Mouse (Mus musculus) ovary, postnatal 10 days (tissue): ENCODE measurements around the gene Tekt4.

Experiments
- DNase-seq: peaks from one replicate; pipeline ENCODE4 v3.0.0; 2022; ENCODE audit warnings: low spot score

Gene Tekt4

DNA sequence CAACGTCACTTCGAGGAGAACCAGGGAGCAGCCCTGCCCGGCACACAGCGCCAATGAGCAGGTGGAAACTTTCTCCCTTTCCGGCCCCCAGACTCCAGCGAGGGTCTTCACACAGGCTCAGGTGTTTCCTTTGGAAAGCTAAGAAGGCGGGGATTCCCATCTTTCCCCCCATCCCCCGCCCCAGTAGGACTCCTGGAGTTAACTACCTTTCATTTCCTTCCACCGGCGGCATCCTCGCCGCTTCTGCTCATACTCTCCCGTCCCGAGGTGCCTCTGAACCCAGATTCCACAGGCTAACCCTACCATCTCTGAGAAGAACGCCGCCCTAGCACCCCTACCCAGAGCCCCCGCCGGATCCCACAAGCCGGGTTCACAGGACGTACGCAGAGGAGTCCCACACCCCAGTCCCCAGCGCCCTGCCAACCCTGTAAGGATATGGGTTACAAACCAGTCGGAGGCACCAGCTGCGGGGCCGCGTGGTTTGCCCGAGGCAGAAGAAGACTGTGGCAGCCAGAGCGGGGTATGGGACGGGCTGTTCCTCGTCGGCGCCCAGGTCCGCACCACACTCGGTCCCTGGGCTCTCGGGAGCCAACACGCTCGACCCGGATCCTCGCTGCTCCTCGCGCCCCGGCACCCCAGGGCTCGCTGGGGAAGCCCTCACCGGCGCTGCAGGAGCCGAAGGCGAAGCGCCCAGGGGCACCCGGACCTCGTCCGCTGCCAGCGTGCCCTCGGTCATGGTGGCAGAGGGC is 21.8 kb upstream of the Tekt4 start:
- DNase-seq: no peak

DNA sequence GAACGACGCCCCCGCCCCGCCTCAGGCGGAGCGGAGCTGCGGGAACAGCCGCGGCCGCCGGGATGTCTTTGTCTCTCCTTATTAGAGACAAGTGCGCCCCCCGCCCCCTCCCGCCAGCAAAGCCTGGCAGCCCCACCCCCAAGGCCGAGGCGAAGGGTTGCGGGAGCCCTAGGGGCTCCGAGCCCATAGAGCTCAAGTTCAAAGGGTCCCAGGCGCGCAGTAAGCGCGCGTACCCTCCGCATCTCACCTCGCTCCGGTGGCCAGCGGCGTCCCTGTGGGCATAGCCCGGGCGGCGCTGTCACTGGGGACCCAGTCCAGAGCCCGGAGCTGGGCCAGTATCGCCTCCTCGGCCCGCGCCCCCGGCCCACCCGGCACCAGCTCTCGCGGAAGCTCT is 21.2 kb upstream of the Tekt4 start:
- no peak for DNase-seq

DNA sequence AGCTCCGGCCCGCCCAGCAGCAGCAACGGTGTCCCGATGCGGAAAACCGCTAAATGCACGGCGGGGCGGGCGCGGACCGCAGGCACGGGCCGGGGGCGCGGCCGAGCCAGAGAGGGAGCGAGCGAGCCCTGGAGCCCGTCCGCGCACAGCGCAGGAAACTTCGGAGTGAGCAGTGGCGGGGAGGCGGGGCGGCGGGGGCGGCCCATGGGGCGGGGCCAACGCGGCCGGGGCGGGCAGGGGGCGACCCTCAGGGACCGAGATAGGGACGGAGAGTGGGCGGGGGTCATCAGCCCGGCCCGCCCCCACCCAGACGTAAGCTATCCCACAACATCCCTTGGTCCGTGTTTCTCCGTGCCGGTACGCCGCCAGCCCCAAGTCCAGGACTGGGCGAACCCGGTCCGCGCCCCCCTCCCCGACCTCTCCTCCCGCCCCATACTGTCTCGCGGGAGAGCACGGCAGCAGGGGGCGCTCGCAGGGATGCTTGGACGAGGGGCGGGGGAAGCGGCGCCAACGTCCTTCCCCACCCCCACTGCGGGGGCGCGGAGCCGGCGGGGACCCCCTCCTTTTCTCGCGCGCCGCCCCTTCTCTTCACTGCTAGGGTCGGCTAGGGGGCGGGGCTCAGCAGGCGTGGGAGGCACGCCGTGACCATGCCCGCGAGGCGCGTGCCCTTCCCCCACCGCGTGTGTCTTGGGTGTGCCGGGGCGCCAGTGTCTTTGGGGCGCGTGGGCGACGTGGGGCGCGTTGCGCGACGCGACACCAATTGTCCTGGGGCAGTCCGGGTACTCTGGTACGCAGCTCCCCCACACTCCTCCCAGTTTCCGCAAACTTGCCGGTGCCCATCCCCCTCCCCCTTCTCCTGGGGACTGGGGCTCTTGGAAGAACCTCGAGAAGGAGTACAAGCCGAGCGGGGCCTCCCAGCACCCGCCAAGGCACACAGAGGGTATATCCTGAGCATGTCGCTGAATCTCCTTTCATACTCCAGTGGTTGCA is 20.5 kb upstream of the Tekt4 start, which contains the start of gene Cacna1h:
TSS of gene Cacna1h (minus strand) at position 167 of the 990 bp plus-strand sequence.
- DNase-seq: peak; percentile 43

DNA sequence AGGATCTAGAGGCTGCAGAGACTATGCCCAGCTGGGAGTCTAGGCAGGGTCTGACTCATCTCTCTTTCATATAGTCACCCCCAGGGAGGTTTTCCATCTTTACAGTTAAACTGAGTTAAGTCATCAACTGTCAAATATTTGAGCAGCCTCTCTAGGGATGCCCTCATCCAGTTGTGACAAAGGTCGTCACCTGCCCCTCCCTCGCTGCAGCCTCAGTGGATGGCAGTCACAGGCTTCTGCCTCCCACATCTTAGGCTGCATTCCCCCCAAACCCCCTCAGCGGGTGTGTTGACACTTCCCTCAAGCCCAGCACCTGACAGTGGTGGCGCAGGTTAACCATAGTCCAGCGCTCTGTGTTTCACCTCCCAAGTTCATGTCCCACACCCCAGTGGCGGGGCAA is 13.0 kb upstream of the Tekt4 start:
- DNase-seq: no peak

DNA sequence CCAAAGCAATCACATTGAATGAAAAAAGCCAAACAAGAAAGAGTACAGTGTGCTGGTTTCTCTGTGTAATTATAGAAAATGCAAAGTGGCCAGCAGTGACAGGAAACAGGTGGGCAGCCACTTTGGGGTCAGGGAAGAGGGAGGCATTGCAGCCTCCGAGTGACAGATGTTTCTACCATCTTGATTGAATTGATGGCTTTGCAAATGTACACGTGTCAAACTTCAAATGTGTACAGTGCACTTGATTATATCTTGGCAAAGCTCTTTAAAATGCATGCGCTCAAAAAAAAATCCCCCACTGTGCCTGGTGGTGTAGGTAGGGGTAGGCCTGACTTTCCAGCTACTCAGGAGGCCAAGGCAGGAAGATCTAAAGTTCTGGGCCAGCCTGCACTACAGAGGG is 11.5 kb upstream of the Tekt4 start:
- no peak for DNase-seq

DNA sequence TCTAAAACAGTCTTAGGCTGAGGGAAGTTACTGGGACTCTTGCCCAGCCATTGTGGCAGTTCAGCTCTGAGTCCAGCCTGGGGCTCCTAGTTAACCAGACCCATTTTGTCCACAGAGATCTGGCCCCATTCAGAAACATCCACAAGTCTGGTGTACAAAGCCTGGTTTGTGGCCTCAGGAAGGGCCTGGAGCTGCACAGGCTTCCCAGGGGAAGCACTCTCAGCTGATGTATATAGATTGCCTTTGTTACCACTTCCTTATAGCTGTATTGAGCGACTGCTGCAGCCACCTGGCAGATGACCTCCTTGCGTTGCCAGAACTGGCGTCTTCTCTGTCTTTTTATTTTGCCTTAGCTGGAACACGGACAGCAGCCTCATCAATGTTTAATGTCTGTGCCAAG is 9.3 kb upstream of the Tekt4 start:
- DNase-seq: no peak

DNA sequence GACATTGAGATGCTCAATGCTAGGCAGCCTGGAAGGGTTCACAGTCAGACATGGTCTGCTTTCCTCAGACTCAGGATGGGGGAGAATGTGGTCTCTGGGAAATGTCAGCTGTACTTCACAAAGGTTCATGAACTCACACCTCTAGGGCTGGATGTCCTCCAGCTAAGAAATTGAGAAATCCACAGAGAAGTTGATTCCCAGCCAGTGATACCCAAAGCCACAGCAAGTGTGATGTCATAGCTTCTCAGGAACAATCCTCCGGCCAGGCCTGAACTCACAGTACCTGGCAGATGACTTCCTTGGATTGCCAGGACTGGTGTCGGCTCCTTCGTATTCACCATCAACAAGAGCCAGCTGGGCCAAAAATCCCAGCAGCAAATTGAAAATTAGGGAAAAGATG is 8.6 kb upstream of the Tekt4 start:
- no peak for DNase-seq

DNA sequence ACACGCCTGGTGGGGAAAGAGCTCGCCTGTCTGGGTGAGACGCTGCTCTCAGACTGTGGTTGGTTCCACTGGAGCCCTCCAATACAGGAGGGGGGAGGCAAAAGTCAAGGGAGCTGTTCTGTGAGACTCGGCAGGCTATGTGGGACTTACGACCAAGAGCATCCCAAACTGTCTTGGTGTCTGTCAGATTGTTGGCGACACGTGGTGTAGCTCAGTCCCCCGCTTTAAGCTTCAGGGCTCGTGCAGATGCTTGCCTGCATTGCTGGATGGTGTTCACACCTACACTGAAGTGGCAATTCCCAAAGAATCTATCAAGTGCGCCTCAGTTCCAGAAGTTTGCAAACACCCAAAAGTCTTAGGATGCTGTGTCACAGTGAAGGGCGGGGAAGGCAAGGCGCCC is 6.5 kb upstream of the Tekt4 start:
- DNase-seq: no peak

DNA sequence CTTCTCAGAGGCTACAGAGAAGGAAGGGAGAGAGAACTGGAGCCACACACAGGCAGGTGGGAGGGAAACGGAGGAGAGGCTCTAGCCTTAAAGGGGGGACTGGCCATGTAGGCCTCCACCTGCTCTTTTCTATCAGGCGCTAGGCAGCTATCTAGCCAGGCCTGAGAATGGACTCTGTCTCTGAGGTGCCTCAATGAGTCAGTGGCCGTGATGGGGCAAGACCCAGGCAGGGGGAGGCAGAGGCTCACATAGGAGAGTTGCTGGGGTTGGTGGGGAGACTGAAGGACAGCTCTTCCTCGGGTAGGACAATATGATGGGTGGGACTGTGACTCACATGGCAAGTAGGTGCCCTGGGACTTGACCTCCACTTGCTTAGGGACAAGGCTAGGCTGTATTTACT is 4.1 kb upstream of the Tekt4 start:
- no peak for DNase-seq

DNA sequence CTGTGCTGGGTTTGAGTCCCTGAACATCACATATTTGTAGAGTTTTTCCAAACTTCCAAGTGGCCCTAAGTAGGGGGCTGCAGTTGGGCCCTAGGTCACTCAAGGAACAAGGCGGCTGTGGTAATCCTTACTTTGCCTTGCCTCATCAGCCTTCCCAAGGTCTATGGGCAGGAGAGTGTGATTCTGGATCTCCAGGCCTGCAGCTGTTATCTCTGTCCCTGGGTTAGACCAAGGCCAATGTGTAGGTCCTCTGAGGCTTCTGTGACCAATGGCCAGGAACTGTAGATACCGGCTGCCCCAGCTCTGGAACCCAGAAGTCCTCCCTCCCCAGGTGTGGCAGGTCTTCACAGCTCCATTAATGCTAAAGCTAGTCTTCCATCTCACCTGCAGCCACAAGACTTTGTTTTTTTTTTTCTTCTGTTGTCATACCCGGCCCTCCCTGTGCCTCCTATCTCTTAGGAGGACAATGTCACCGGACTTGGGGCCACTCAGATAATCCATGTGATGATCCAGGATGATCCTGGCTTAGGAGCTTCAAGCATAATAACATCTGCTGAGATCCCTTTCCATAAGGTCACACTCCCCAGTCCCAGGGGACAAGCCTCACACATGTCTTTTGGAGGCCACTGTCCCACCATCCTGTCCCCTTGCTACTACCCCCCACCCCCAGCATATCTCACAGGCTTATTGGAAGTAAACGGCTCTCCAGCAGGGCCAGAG is 2.0 kb upstream of the Tekt4 start:
- no peak for DNase-seq

DNA sequence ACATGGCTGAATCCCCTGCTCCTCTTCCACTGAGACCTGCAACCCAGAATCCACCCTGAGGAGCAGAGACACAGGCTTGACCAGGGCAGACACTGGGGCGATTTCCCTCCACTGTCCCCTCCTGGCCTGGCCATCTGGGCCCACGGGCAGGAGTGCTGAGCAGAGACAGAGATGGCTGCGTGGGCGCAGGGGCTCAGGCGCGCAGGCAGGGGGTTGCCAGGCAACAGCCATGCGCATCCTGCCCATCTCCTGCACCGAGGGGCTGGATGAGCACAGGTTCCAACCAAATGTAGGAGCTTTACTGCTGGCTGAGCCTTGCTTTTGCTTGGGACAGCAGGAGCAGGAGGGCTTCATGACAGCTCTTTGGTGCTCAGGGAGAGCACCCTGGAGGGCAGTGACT is 2.1 kb downstream of the Tekt4 start:
- no peak for DNase-seq

DNA sequence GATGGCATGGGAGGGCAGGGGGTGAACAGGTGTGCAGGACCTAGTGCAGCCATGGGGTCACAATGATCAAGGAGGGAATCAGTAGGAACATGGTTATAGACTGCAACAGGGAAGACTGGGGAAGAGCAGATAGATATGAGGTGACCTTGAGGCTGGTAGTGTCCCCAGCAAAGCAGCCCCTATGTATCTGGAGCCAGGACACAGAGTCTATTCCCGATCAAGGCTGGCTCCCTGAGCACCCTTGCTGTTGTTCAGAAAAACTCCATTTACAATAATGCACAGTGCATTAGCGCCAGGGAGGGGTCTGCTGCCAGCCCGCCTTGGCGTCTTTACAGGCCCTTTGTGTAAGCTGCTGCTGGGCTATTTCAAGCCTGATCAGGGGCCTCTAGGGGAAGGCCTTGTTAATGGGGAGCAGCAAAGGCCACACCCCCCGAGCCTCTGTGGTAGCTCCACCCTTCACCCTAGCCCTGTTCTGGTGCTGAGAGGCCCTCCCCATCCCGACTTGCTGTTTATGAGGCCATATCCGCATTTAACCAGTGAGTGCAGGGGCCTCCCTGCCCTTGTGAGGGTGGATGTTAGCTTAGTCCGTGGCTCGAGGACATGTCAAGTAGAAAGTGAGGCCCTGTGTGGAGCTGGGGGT is 7.9 kb downstream of the Tekt4 start:
- no peak for DNase-seq

DNA sequence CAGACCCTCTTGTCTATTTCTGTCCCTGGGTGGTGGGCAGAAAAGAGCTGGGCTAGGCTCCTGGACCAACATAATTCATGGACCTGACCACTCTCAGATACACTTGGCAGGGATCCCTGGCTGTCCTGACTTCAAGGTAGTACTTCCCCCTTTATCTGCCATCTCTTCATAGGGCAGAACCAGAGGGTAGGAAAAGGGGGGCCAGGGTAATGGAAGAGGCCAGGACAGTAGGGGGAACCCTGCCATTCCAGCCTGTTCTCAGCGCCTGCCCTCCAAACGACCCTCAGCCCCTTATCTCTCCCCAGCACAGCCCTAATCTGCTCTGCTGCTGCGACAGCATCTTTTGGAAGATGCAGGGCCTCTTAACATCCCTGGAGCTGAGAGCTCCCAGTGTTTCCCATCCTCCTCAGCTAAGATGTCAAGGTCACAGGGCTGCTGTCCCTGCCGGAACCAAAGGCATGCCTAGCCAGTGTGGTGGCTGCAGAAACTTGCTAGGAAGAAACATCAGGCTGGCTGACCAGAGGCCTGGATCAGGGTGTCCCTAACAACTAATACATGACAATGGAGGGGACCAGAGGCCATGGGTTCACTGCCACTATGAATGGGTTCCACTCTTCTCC is 9.0 kb downstream of the Tekt4 start:
- DNase-seq: no peak

DNA sequence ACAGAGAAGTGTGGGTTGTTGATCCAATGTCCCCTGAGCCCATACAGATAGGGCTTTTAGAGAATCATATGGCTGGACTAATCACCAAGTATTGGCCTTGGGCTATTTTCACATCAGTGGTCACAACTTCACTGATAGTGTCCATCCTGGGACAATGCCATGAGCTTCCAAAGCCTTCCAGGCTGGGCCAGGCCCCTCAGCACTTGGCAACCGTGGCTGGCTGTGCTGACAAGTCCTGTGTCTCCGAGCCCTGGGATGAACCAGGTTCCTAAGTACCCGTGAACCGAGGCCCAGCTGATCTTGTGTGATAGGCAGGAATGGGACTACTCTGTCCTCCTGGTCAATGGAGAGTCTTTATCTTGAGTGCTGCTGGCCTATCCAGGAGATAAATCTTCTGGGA is 9.7 kb downstream of the Tekt4 start:
- DNase-seq: no peak

DNA sequence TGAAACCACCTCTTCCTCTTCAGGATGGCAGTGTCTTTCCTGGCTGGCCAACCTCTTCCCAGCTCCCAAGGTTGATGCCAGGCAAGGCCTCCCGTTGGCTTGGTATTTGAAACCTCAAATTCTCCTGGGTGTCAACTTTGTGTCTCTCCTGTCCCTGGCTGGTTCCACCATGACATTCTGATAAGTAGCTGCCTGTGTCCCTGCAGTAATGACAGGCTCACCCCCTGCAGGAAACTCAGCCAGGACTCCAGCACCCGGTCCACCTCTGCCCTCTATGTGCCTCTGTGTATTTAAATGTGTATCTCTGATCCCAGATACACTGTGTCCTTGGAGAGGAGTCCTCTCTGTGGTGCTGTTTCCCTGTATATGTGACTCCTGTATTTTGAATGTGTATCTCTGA is 11.8 kb downstream of the Tekt4 start:
- DNase-seq: no peak

DNA sequence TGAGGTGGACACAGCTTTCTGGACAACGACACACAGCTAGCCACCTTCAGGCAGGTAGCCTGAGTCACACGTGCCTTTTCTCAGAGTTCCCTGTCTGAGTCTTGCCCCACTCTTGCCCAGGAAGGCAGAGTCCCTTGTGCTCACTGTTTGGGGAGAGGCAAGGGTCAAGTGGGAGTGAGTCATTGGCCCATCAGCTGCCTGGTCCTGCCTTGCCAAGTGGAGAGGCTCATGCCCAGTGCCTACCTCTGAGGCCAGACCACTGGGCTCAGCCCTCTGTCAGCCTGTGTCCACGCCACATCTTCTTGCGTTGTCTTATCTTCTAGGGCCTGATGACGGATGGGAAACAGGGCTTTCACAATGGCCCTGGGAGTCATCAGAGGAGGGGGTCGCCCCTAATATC is 13.4 kb downstream of the Tekt4 start:
- no peak for DNase-seq

DNA sequence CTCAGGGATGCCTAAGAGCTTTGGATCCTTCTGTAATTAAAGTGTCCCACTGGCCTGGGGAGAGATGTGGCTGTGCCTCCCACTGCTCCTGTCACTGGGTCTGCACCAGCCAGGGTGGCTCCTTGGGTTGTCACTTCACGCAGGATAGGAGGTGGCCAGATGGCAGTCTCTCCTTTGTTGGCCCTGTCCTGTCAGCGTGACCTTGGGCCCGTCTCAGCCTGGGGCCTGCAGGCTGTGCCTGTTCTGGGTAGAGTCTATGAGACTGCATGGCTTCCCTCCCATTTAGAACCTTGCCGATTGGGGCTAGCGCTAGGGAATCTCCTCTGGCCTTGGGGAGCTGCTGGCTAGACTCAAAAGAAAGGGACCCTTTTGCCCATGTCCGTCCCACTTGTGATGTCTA is 13.9 kb downstream of the Tekt4 start:
- no peak for DNase-seq

DNA sequence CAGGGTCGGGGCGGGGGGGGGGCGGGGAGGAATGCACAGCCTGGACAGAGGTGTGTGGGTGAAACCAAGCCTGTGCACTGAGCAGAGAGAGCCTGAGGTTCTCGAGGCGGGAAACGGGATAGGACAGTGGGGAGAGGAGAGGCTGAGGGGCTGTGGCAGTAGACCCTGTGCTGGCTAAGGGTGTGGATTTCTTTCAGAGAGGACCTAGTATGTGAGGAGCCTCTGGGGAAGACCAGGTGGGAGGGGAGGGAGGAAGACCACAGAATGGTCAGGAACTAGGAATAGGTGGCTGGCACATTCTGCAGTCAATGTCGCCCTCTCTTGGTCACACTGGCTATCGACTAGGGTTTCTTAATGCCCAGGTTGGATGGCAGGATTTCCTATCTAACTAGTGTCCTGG is 15.4 kb downstream of the Tekt4 start:
- no peak for DNase-seq

DNA sequence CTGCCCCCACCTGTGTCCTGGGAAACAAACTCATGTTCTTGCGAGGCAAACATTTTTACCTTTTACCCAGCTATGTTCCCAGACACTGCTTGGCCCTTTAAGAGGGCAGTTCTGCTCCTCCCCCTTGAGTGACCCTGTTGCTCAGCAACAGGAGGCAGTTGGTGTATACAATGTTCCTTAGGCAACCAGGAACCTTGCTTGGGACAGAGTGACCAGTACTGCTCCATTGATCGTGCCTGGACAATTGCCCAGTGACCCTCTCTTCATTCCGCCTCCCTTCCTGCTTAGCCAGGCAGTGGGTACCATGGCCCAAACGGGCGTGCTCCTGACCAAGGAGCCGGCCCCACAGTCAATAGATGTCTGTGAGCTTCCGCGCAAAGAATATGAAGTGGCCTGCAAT is 17.0 kb downstream of the Tekt4 start:
- DNase-seq: no peak

DNA sequence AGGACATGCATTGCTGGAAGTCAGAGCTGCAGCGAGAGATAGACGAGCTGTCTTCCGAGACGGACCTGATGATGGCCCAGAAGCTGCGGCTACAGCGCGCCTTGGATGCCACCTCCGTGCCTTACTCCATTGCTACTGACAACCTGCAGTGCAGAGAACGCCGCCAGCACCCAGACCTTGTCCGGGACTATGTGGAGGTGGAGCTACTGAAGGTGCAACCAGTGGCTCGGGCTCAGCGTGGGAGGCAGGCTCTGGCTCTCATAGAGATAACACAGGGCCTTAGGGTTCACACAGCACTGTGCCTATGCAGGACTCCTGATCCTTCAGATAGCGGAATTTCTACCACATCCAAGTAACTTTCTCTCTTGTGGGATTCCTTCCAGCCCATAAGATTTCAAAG is 17.6 kb downstream of the Tekt4 start:
- DNase-seq: no peak

DNA sequence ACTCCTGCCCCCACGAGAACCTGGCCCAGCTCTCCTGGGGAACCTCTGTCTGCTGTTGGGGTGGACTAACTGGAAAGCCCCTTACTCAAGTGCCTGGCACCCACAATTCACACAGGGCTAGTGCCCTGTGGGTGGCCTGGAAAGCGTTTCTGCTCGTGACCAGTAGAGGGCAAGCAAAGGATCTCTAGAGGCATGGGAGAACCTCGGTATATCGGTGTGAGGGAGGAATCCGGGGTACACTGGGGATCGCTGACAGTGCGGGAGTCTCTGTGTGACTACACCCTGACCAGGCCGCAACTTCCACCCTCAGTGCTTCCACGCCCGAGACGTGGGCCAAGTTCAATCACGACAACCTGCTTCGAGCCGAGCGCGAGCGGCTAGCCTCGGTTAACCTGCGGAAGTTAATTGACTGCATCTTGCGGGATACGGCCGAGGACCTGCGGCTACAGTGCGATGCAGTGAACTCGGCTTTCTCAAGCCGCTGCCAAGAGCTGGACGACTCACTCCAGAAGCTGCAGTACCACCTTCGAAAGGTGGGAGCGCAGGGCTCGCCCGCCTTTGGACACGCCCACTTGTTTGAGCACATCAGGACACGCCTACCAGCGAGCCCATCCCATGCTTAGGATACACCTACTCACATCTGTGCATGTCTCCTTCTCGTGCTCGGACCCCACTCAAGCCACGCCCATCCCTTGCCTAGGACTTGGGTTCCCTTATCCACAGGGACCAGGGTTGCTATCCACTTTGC is 20.1 kb downstream of the Tekt4 start:
- no peak for DNase-seq
